Mouse (Mus musculus) kidney, postnatal 0 days (tissue): Measurements from ENCODE around the gene Nrp2. TPM values are rescaled to one million over a fixed set of nuclear protein-coding genes. Genes with fewer than 3 reads are reported as not detected.
A peak's percentile ranks its signal among the peaks of the same experiment; 100 is the strongest.

Experiments used
- ATAC-seq: fragments of 200-750 bp; cut with Nextera tagmentation; replicated peaks from 2 replicates; pipeline ENCODE4 v1.8.0; 2017; ENCODE audit warnings: low read depth, moderate number of reproducible peaks, moderate TSS enrichment, moderate library complexity; ENCODE audit not compliant: low FRiP score
- DNase-seq: peaks from one replicate; pipeline ENCODE4 v3.0.0-alpha.2; 2016; ENCODE audit warnings: low spot score
- H3K27ac ChIP-seq: fragments of 300-500 bp; sonication (generic); 2 replicates; pipeline ENCODE4 v1.5.1; 2014; ENCODE audit warnings: mild to moderate bottlenecking
- H3K27me3 ChIP-seq: fragments of 300-500 bp; sonication (generic); 2 replicates; pipeline ENCODE4 v1.6.1; 2014; ENCODE audit warnings: low read length, mixed read lengths; ENCODE audit not compliant: insufficient read depth
- H3K36me3 ChIP-seq: fragments of 300-500 bp; sonication (generic); 2 replicates; pipeline ENCODE4 v1.6.1; 2014; ENCODE audit warnings: low read length, mixed read lengths; ENCODE audit not compliant: insufficient read depth
- H3K4me1 ChIP-seq: fragments of 300-500 bp; sonication (generic); replicated peaks from 2 replicates; pipeline ENCODE4 v1.6.1; 2014; ENCODE audit warnings: antibody characterized with exemption, low read length, mixed read lengths; ENCODE audit not compliant: insufficient read depth
- H3K4me2 ChIP-seq: fragments of 300-500 bp; sonication (generic); 2 replicates; pipeline ENCODE4 v1.6.1; 2014; ENCODE audit warnings: mild to moderate bottlenecking, low read length, moderate library complexity, mixed read lengths
- H3K4me3 ChIP-seq: fragments of 300-500 bp; sonication (generic); replicated peaks from 2 replicates; pipeline ENCODE4 v1.5.1; 2014; ENCODE audit warnings: low read depth, low read length
- H3K9ac ChIP-seq: fragments of 300-500 bp; sonication (generic); 2 replicates; pipeline ENCODE4 v1.6.1; 2014; ENCODE audit warnings: low read depth, low read length
- H3K9me3 ChIP-seq: fragments of 300-500 bp; sonication (generic); replicated peaks from 2 replicates; pipeline ENCODE4 v1.6.1; 2016; ENCODE audit warnings: low read length, inconsistent platforms, mixed read lengths
- CTCF ChIP-seq: IDR thresholded peaks from 2 replicates; pipeline ENCODE4 v1.5.1; 2016; ENCODE audit warnings: antibody characterized with exemption, low read depth, mild to moderate bottlenecking, moderate library complexity
- WGBS: fragments of 180-500 bp; shearing (Covaris S2); extraction: QIAGEN DNeasy Blood & Tissue Kit; methylation state at CpG from one replicate; pipeline ENCODE4 v1.1.7; 2014; 5-methylcytosine and 5-hydroxymethylcytosine counted together
- polyA plus RNA-seq: library from polyadenylated mRNA; unstranded; fragments of >200 nt; fragmentation: Nextera tagmentation; extraction: Ambion mirVana; gene quantifications from 2 replicates; pipeline ENCODE4 v1.2.1, GENCODE M21; 2015

Nrp2 gene
- polyA plus RNA-seq, 1 experiment from 2014 or later, result 5.6 TPM

DNA sequence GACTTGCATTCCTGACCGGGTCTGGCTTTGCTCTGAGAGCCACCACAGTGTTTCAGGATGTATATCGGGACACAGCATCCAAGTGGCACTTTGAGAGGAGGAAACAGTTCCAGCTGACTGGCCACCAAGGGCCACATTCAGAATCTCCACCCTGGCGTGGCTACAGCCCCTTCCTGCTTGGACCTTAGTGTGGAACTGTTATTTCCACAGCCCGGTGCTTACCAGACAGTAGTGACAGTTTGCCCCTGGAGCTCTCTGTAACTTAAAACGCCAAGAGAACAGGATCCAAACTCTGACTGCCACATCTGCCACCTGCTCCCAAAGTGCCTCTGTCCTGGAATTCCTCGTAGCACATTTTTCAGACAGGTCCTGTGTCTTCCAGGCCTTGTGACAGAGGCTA, 25.3 kb downstream of the Nrp2 start:
- TF ChIP-seq CTCF, result no peak
- peak overlapping the region; percentile 82; the same call in 1 of the 2 replicates for H3K27ac ChIP-seq
- peaks cover 14% of the 10 kb centered on the region for H3K4me1 ChIP-seq
- peak; percentile 49 for DNase-seq
- no peak for ATAC-seq
- WGBS, result 33% methylated on average over 6 of the region's 6 CpGs
- H3K4me2 ChIP-seq, result no peak overlapping the region
- H3K9ac ChIP-seq, result no peak overlapping the region
- H3K9me3 ChIP-seq, result no peaks in the 10 kb centered on the region
- H3K4me3 ChIP-seq, result no peak overlapping the region
- H3K36me3 ChIP-seq, result no peaks in the 10 kb centered on the region
- H3K27me3 ChIP-seq, result no peaks in the 10 kb centered on the region

DNA sequence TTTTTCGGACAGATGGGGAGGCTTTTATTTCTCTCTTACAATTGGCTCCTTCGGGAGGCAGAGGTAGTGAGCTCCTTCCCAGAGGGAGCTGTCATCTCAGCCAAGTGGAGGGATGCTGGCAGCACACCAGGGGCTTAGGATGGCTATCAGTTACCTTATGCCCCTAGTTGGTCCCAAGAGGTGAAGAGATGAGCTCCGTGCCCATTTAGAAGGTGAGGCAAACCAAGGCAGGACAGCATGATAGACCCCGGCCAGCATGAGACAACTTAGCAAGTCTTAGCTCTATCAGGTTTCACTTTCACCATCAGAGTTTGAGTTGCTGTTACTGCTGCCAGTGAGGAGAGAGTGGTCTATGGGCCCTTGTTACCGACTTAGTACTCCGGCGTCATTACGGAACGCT, 25.8 kb downstream of the Nrp2 start:
- Histone ChIP-seq H3K9me3 (no peaks in the 10 kb centered on the region), H3K36me3 (no peaks in the 10 kb centered on the region), H3K9ac (no peak overlapping the region), H3K4me2 (0 out of 2 replicates have a peak overlapping the region, but pooled peaks have one; percentile 16), H3K27ac (peak overlapping the region; percentile 82), H3K4me3 (no peak overlapping the region), H3K27me3 (no peaks in the 10 kb centered on the region), H3K4me1 (peaks cover 14% of the 10 kb centered on the region)
- no peak for DNase-seq
- 60% methylated on average over 9 of the region's 9 CpGs for WGBS
- no peak for ATAC-seq
- TF ChIP-seq CTCF, result no peak

DNA sequence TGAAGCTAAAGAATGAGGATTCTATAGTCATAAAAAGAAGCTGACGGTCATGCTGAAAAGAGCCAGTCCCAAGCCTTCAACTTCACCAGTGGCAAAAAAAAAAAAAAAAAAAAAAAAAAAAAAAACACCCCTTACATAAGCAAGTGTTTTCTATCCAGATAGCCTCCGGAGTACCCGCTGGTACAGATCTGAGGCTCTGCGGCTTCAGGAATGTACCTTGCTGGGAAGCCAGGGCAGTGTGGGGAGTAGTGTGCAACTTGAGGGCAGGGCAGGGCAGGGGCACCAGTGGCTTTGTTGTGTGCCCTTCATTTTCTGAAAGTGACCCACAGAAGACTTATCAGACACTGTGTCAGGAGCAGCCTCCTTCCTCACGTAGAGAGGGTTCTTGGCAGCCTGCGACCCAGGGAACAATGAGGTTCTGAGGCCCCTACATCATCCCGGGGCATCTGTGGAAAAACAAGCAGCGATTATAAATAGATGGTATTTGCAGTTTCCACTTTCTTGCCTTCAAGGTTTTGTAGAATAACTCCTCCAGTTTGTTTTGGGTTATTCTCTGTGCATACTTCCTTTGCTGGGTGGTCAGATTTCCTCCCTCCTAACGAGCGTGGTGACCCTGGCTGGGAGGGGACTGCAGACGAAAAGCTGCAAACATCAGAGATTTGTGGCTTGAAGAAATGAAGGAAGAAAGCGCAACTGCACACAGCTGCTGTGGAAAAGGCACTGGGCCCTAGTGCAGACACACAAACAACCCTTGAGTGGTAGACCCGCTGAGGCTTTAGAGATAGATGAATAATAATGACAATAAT, 26.5 kb downstream of the Nrp2 start:
- Histone ChIP-seq H3K9ac (no peak overlapping the region), H3K27ac (peak overlapping the region; percentile 82), H3K27me3 (no peaks in the 10 kb centered on the region), H3K9me3 (no peaks in the 10 kb centered on the region), H3K4me2 (0 out of 2 replicates have a peak overlapping the region, but pooled peaks have one; percentile 16), H3K4me3 (no peak overlapping the region), H3K36me3 (no peaks in the 10 kb centered on the region), H3K4me1 (peaks cover 19% of the 10 kb centered on the region)
- peak; percentile 88 for DNase-seq
- no peak for ATAC-seq
- 22% methylated on average over 13 of the region's 13 CpGs for WGBS
- TF ChIP-seq CTCF, result no peak

DNA sequence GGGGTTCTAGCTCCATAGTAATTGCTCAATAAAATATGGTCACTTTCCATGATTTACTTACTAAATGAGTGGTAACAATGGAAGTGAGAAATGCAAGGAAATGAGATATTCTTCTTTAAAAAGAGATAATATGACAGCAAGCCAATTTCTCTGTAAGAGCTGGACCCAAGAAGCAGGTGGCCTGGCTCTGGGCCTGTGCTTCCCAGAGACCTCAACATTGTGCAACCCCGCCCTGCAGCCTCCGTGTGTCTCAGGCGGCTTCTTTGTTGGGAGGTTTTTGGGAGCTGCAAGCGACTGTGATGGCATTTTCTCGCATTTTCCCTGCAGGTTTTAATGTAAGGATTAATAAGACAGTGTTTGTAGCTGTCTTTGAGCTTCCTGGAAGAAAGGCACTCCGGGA, 29.0 kb downstream of the Nrp2 start:
- no peak overlapping the region for H3K4me2 ChIP-seq
- H3K4me1 ChIP-seq, result peaks cover 14% of the 10 kb centered on the region
- no peak for DNase-seq
- no peaks in the 10 kb centered on the region for H3K36me3 ChIP-seq
- WGBS, result 90% methylated on average over 6 of the region's 6 CpGs
- no peaks in the 10 kb centered on the region for H3K9me3 ChIP-seq
- H3K9ac ChIP-seq, result no peak overlapping the region
- TF ChIP-seq CTCF, result no peak
- no peak overlapping the region for H3K27ac ChIP-seq
- ATAC-seq, result no peak
- H3K4me3 ChIP-seq, result no peak overlapping the region
- H3K27me3 ChIP-seq, result no peaks in the 10 kb centered on the region

DNA sequence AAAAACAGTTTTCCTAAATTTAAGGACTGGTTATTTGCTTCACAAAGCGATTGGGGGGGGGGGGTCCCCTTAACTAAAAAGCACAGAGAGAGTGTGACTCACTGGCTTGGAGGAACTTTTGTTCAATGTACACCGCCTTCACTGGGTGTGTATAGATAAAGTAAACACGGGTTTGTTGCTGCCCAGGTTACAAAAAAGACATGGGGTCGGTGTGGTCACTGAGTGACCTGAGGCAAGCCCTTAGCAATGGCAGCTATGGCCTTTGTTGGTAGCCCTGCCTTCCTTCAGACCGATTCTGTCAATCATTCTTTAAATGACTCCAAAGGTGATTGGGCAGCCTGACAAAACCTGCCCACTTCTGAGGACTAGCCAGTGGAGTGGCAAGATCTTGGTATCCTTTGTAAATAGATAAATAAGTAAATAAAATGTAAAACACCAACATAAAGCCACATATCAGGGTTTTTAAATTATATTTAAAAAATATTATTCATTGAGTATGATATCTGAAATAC, 31.4 kb downstream of the Nrp2 start:
- DNase-seq (no peak), ATAC-seq (no peak)
- H3K27ac ChIP-seq, result no peak overlapping the region
- H3K4me3 ChIP-seq, result no peak overlapping the region
- TF ChIP-seq CTCF, result no peak
- H3K4me2 ChIP-seq, result no peak overlapping the region
- no peaks in the 10 kb centered on the region for H3K36me3 ChIP-seq
- no peaks in the 10 kb centered on the region for H3K9me3 ChIP-seq
- H3K9ac ChIP-seq, result no peak overlapping the region
- WGBS, result 74% methylated on average over 5 of the region's 5 CpGs
- H3K27me3 ChIP-seq, result no peaks in the 10 kb centered on the region
- peaks cover 4% of the 10 kb centered on the region; the same call in 1 of the 2 replicates for H3K4me1 ChIP-seq

DNA sequence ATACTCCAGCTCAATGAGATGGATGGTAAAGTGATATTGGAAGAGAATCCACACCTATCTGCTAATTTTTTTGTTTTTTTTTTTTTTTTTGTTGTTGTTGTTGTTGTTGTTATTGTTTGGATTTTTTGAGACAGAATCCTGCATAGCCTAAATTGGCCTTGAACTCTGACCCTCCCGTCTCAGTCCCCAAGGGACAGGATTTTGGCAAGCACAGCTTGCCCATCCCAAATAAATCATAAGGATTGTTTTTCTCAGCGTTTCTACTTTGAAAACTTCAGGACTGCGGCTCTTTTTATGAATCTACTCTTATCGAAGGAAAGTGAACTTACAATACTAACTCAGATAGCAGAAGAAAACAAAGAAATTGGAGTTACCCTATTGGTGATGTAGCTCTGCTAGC, 31.9 kb downstream of the Nrp2 start:
- Histone ChIP-seq H3K27me3 (no peaks in the 10 kb centered on the region), H3K4me2 (no peak overlapping the region), H3K9me3 (no peaks in the 10 kb centered on the region), H3K36me3 (no peaks in the 10 kb centered on the region), H3K4me3 (no peak overlapping the region), H3K4me1 (peaks cover 4% of the 10 kb centered on the region; the same call in 1 of the 2 replicates), H3K27ac (no peak overlapping the region), H3K9ac (no peak overlapping the region)
- no peak for ATAC-seq
- DNase-seq, result no peak
- no peak for TF ChIP-seq CTCF
- WGBS, result 54% methylated on average over 4 of the region's 4 CpGs
